Mouse (Mus musculus) thymus, postnatal 4 days (tissue): Measurements from ENCODE around the gene Plekhh2.
"Not testable (repeated sequence)": the region's sequence is repeated elsewhere in the genome, so short reads cannot be mapped to it uniquely, and the experiment has no call there.

Source experiments
- DNase-seq: peaks from one replicate; pipeline ENCODE4 v3.0.0; 2021

Gene Plekhh2

GRCm38 (mm10) chr17:84515901-84516300 is 4.2 kb downstream of the Plekhh2 start:
- DNase-seq: no peak

DNA sequence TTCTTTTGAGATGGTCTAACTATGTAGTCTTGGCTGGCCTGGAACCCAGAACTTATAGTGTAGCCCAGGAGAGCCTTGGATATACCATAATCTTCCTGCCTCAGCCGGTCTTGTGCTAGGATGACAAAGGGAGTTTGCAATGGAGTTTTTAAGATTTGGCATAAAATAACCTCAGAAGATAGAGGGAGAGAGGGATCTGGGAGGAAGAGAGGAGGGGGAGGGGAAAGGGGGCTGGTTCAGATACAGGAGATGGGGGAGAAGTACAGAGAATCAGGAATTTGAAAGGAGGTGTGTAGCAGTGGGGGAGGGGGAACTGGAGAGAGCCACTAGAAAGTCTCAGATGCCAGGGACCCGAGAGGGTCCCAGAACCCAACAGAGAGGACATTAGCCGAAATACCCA is 7.7 kb downstream of the Plekhh2 start:
- DNase-seq: no peak

DNA sequence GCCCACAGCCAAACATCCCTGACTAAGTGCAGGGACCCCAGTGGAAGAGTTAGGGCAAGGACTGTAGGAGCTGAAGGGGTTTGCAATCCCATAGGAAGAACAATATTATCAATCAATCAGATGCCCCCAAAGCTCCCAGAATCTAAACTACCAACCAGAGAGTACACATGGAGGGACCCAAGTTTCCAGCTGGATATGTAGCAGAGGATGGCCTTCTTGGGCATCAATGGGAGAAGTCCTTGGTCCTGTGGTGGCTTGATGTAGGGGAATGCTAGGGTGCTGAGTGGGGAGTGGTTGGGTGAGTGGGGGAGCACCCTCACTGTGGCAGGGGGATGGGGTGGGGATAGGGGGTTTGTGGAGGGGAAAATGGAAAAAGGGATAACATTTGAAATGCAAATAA is 8.4 kb downstream of the Plekhh2 start:
- DNase-seq: no peak

- no peak for DNase-seq
Measured at GRCm38 (mm10) chr17:84529356-84529755, 17.7 kb downstream of the Plekhh2 start.

DNA sequence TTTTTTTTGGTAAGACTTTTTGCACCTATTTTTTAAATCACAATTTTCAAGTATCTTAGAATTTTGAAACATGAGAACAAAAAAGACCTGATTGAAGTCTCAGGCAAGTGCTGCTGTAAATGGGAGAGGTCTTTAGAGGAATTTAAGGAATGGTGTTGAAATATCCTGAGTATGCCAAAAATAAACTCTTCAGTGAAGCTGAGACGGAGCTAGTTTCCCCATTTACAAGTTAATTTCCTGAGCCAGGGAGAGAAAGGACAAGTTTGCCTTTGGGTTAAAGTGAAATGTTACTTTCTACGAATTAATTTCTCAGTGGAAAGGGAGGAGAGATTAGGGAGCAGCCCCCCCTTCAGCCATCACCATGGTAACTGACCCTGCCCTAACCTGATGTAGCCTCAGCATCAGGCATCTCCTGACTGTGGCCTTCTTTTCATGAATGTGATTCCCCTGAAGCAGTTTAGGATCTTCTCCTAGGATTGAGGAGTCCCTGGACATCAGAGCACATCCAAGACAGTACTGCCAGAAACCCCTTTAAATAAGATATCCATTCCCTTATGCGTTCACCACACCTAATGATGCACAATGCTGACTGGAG is 18.6 kb downstream of the Plekhh2 start:
- DNase-seq: no peak

- DNase-seq: no peak
Measured at GRCm38 (mm10) chr17:84532909-84533499, 21.3 kb downstream of the Plekhh2 start.

GRCm38 (mm10) chr17:84533841-84534240 is 22.1 kb downstream of the Plekhh2 start:
- no peak for DNase-seq

- no peak for DNase-seq
Measured at GRCm38 (mm10) chr17:84534632-84535031, 22.9 kb downstream of the Plekhh2 start.

GRCm38 (mm10) chr17:84535226-84535625 is 23.5 kb downstream of the Plekhh2 start:
- DNase-seq: no peak

- no peak for DNase-seq
Measured at GRCm38 (mm10) chr17:84537301-84537700, 25.6 kb downstream of the Plekhh2 start.

DNA sequence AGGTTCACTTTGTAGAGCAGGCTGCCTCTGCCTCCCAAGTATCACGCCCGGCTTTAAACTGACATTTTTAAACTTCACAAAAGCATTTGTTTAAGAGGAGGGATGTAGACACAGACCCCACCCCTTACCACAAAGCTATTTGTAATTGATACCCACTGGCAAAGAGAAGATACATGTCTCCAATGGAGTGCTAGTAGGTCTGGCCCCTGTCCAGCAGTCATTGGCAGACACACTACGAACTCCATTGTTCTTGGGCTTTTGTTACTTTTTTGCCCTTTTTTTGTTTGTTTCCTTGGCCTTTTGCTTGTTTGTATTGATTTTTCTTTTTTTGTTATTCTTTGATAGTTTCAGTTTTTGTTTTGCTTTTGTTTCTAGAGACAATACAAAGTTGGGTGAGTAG is 26.3 kb downstream of the Plekhh2 start:
- no peak for DNase-seq

DNA sequence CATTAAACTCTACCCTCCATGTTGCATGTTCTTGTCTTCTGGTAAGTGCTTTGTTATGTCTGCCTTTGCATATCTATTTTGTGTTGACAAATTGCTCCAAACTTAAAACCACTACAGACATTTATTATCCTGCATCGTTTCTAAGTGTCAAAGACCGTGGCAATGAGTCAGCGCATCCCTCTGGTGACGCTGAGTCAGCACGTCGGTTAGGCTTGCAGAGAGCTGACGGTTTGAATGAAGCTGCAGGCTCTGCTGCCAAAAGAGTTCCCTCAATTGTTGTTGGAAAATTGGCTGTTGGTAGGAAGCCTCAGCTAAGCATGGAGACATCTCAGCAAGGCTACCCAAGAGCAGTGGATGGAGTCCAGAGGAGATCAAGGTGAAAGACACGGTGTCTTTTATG is 28.9 kb downstream of the Plekhh2 start:
- peak; percentile 12 for DNase-seq

DNA sequence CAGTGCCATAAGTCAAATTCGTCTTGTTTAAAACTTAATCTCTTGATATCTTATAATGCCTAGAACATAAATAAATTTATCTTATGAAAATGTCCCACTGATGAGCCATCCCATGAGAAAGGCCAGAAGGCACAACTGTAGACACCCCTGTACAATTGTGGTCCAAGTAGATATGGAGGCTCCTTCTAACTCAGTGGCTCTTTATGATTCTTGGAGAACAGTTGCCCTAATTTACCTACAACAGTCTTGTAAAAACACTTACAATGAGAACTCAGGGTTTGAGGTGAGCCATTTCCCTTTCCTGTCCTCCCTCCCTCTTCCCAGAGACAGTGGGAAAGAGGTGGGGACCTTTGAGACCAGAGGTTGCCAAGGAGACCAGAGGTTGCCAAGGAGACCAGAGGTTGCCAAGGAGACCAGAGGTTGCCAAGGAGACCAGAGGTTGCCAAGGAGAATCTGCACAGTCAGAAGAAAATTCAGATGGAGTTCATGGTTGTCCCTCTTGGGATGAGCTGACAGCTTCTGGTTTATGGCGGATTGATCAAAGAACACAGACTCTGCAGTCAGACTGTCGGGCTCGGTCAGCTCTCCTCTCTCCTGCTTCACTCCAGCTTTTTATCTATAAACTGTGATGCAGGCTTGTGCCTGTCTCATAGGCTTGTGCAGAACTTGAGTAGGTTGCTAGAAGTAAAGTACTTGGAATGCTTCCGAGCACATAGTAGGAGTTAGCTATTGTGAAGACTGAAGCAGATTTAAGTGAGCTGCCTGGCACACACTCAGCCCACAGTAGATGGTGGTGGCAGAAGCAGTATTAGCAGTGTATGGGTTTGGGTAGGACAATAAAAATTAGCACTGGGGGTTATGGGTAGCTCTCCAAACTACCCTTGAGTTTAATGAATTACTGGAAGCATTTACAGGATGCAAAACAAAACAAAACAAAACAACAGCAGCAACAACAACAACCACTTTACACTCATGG is 39.5 kb downstream of the Plekhh2 start:
- DNase-seq: no peak

DNA sequence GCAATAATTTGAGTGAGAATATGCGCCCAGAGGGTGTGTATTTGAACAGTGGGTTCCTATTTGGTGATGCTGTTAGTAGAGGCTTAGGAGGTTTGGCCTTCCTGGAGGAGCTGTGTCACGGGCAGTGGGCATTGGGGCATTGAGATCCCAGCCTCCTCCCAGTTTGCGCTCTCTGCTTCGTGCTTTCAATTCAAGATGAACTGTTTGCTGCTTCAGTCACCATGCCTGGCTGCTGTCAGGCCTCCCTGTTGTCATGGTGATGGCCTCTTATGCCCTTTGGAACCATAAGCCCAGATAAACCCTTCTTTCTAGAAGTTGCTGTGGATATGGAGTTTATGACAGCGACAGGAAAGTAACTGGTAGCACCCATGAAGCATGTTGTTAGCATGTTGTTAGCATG is 40.5 kb downstream of the Plekhh2 start:
- no peak for DNase-seq

GRCm38 (mm10) chr17:84564264-84564663 is 52.6 kb downstream of the Plekhh2 start:
- DNase-seq: not testable (repeated sequence)

- DNase-seq: no peak
Measured at GRCm38 (mm10) chr17:84565762-84566161, 54.1 kb downstream of the Plekhh2 start.

- peak; percentile 47 for DNase-seq
Measured at GRCm38 (mm10) chr17:84566773-84567555, 55.3 kb downstream of the Plekhh2 start.

DNA sequence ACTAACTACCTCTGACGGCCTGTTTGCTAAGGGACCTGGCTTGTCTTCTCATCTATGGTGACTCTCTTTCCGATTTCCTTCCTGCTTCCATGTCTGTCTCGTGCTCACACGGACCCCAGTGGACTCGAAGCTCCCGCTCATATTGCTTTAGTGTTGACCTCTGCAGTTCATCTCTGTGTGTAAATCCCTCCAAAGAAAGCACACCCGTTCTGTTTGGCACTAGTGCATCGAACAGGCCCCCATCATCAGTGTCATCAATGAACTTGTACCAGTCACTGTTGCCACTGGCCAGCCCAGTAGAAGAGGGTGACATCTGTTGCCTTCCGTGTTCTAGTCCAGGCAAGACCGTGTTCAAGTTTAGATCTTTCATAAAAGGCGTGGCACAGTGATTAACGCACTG is 57.1 kb downstream of the Plekhh2 start:
- no peak for DNase-seq

- DNase-seq: no peak
Measured at GRCm38 (mm10) chr17:84569770-84570169, 58.1 kb downstream of the Plekhh2 start.

- DNase-seq: no peak
Measured at GRCm38 (mm10) chr17:84571629-84572028, 59.9 kb downstream of the Plekhh2 start.

- no peak for DNase-seq
Measured at GRCm38 (mm10) chr17:84573305-84573704, 61.6 kb downstream of the Plekhh2 start.

GRCm38 (mm10) chr17:84573940-84574339 is 62.2 kb downstream of the Plekhh2 start:
- no peak for DNase-seq

GRCm38 (mm10) chr17:84575108-84575507 is 63.4 kb downstream of the Plekhh2 start:
- DNase-seq: no peak
